Mouse (Mus musculus) CD4-positive, CD25-positive, alpha-beta regulatory T cell, adult 4 months (primary cell): ENCODE data around the gene 4933402N03Rik. TPM values are rescaled to one million over a fixed set of nuclear protein-coding genes. Genes with fewer than 3 reads are reported as not detected.

Source experiments
- ATAC-seq: one replicate; pipeline ENCODE4 v1.8.0; 2017
- polyA plus RNA-seq, 2 experiments: library from polyadenylated mRNA; unstranded; fragments of 100-300 nt; shearing (Covaris generic); gene quantifications; one replicate each; pipeline ENCODE4 v1.2.1; 2017

4933402N03Rik gene
- not detected for polyA plus RNA-seq

GRCm38 (mm10) chr7:131146214-131146613 lies at the start of gene 4933402N03Rik:
4933402N03Rik (minus strand) TSS chr7:131146314.
- ATAC-seq = no peak

GRCm38 (mm10) chr7:131187996-131188395 lies 41.9 kb upstream of the 4933402N03Rik start:
- no peak for ATAC-seq

- ATAC-seq = no peak
Measured at GRCm38 (mm10) chr7:131187047-131187446, 40.9 kb upstream of the 4933402N03Rik start.

- ATAC-seq = no peak
Measured at GRCm38 (mm10) chr7:131184339-131184738, 38.2 kb upstream of the 4933402N03Rik start.

- ATAC-seq = no peak
Measured at GRCm38 (mm10) chr7:131182685-131183084, 36.6 kb upstream of the 4933402N03Rik start.

- no peak for ATAC-seq
Measured at GRCm38 (mm10) chr7:131174121-131174520, 28.0 kb upstream of the 4933402N03Rik start, which contains the start of gene 5430419D17Rik. 5430419D17Rik (plus strand) TSS chr7:131174402.

GRCm38 (mm10) chr7:131169099-131169498 lies 23.0 kb upstream of the 4933402N03Rik start:
- no peak for ATAC-seq

- no peak for ATAC-seq
Measured at GRCm38 (mm10) chr7:131167771-131168170, 21.7 kb upstream of the 4933402N03Rik start.

GRCm38 (mm10) chr7:131162251-131162650 lies 16.1 kb upstream of the 4933402N03Rik start:
- ATAC-seq = no peak

- ATAC-seq = no peak
Measured at GRCm38 (mm10) chr7:131153044-131153443, 6.9 kb upstream of the 4933402N03Rik start.

- no peak for ATAC-seq
Measured at GRCm38 (mm10) chr7:131150179-131150578, 4.1 kb upstream of the 4933402N03Rik start.

- ATAC-seq = no peak
Measured at GRCm38 (mm10) chr7:131133181-131133580, 12.9 kb downstream of the 4933402N03Rik start.

- ATAC-seq = no peak
Measured at GRCm38 (mm10) chr7:131130021-131130420, 16.1 kb downstream of the 4933402N03Rik start.

- no peak for ATAC-seq
Measured at GRCm38 (mm10) chr7:131122210-131122807, 23.8 kb downstream of the 4933402N03Rik start.

- ATAC-seq = no peak
Measured at GRCm38 (mm10) chr7:131114434-131114833, 31.7 kb downstream of the 4933402N03Rik start.

- ATAC-seq = no peak
Measured at GRCm38 (mm10) chr7:131113676-131114075, 32.4 kb downstream of the 4933402N03Rik start.

GRCm38 (mm10) chr7:131112486-131112885 lies 33.6 kb downstream of the 4933402N03Rik start:
- no peak for ATAC-seq

Other genes starting within 250 kb of the 4933402N03Rik start
- not detected for gene Htra1, start 210.2 kb downstream of the 4933402N03Rik start, polyA plus RNA-seq
- not detected for gene Dmbt1, start 114.3 kb downstream of the 4933402N03Rik start, polyA plus RNA-seq
- not detected for gene 5430419D17Rik, start 28.1 kb upstream of the 4933402N03Rik start, polyA plus RNA-seq
- not detected for gene Cuzd1, start 176.0 kb upstream of the 4933402N03Rik start, polyA plus RNA-seq
- gene Fam24b, start 183.2 kb upstream of the 4933402N03Rik start, polyA plus RNA-seq = not detected
- gene Fam24a, start 187.6 kb upstream of the 4933402N03Rik start, polyA plus RNA-seq = not detected
- gene 2310057M21Rik, start 216.4 kb upstream of the 4933402N03Rik start, polyA plus RNA-seq = 10 to 100 TPM; 16.2 to 19.7 TPM
- 10 to 100 TPM; 35.4 to 39.9 TPM for gene Pstk, start 224.8 kb upstream of the 4933402N03Rik start, polyA plus RNA-seq